In genomic region chr13:37801101-37802075, GRCm38 (mm10) we compare ENCODE assay signal across 11 mouse cellular contexts. TPM values are rescaled to one million over a fixed set of nuclear protein-coding genes. Genes with fewer than 3 reads are reported as not detected.
DNase-seq lines count a peak whose midpoint lies in the region; ATAC-seq and TF ChIP-seq lines count a peak whose summit lies in the region.
"Had no signal": no experiment of that assay in that cellular context is flagged by ENCODE, and none has a peak within 500 bp of the region (broad histone marks: within the 10 kb centered on the region; RNA-seq: fewer than 3 reads in every experiment).

No protein-coding gene starts in this region.

- 0 out of 2 replicates have a peak overlapping the region, but pooled peaks have one; percentile 31 for H3K9ac ChIP-seq in liver, embryonic 15.5 days
- H3K9ac ChIP-seq in forebrain, postnatal 0 days, result no peak overlapping the region
- H3K9ac ChIP-seq: embryonic facial prominence, embryonic 15.5 days; hindbrain, embryonic 14.5 days had no signal

- H3K4me2 ChIP-seq in liver, embryonic 15.5 days, result peak overlapping the region; percentile 60
- H3K4me2 ChIP-seq in forebrain, postnatal 0 days (ENCODE audit: low read depth), result no peak overlapping the region
- H3K4me2 ChIP-seq: embryonic facial prominence, embryonic 15.5 days; hindbrain, embryonic 14.5 days had no signal

- peak overlapping the region; percentile 31 for H3K4me3 ChIP-seq in liver, embryonic 15.5 days (replicated peaks)
- no peak overlapping the region for H3K4me3 ChIP-seq in forebrain, postnatal 0 days (ENCODE audit: low read depth, low read length)
- H3K4me3 ChIP-seq: embryonic facial prominence, embryonic 15.5 days; gastrocnemius, adult 2 months had no signal

- H3K27ac ChIP-seq in liver, embryonic 15.5 days (replicated peaks), result no peak overlapping the region
- no peak overlapping the region for H3K27ac ChIP-seq in forebrain, postnatal 0 days (ENCODE audit: low read depth, low read length)
- H3K27ac ChIP-seq: embryonic facial prominence, embryonic 15.5 days; gastrocnemius, adult 2 months; hindbrain, embryonic 14.5 days had no signal

- ATAC-seq in liver, embryonic 15.5 days (ENCODE audit: insufficient read depth), result no peak; the same call in 1 of the 2 replicates
- ATAC-seq in forebrain, postnatal 0 days, result no peak

- no peaks in the 10 kb centered on the region for H3K27me3 ChIP-seq in liver, embryonic 15.5 days
- H3K27me3 ChIP-seq in splenic B cell, adult 2 months (ENCODE audit: control insufficient read depth, insufficient read depth, low read length, poor library complexity, severe bottlenecking), result no peaks in the 10 kb centered on the region
- no peaks in the 10 kb centered on the region for H3K27me3 ChIP-seq in forebrain, postnatal 0 days (ENCODE audit: insufficient read depth, low read length)
- H3K27me3 ChIP-seq: embryonic facial prominence, embryonic 15.5 days had no signal

- H3K9me3 ChIP-seq in liver, embryonic 15.5 days (replicated peaks), result no peaks in the 10 kb centered on the region
- H3K9me3 ChIP-seq in forebrain, postnatal 0 days (ENCODE audit: low read length), result no peaks in the 10 kb centered on the region
- H3K9me3 ChIP-seq: embryonic facial prominence, embryonic 15.5 days had no signal

- no peak for TF ChIP-seq CTCF in forebrain, postnatal 0 days (IDR thresholded peaks at IDR 0.05; ENCODE audit: low read depth)

- peak; percentile 19 for DNase-seq in adrenal gland, postnatal 14 days
- DNase-seq in adrenal gland, adult 18-20 months (ENCODE audit: low spot score in 2 of 2), result no peak
- DNase-seq in Muller cell, postnatal 12 days (ENCODE audit: inconsistent ontology term), result peak; percentile 21
- peak; percentile 64 for DNase-seq in splenic B cell, adult 2 months (ENCODE audit: low read depth, low spot score)
- DNase-seq in left cerebral cortex, adult 9 months (ENCODE audit: low spot score in 2 of 2), result no peak
- no peak for DNase-seq in forebrain, postnatal 0 days
- no peak for DNase-seq in embryo, embryonic 10.5 days (ENCODE audit: low spot score)
- DNase-seq: gastrocnemius, adult 2 months had no signal

- H3K36me3 ChIP-seq in liver, embryonic 15.5 days (replicated peaks), result no peaks in the 10 kb centered on the region
- H3K36me3 ChIP-seq in splenic B cell, adult 2 months (ENCODE audit: control insufficient read depth, insufficient read depth, low read length, poor library complexity, severe bottlenecking), result no peaks in the 10 kb centered on the region
- no peaks in the 10 kb centered on the region for H3K36me3 ChIP-seq in forebrain, postnatal 0 days (ENCODE audit: insufficient read depth)
- H3K36me3 ChIP-seq: embryonic facial prominence, embryonic 15.5 days had no signal

- H3K4me1 ChIP-seq in liver, embryonic 15.5 days (replicated peaks), result peaks cover 41% of the 10 kb centered on the region
- no peaks in the 10 kb centered on the region for H3K4me1 ChIP-seq in forebrain, postnatal 0 days (ENCODE audit: insufficient read depth)
- H3K4me1 ChIP-seq: embryonic facial prominence, embryonic 15.5 days had no signal

- 19% methylated on average over 11 of the region's 11 CpGs for WGBS in liver, embryonic 15.5 days (ENCODE audit: insufficient replicate concordance)
- 60% methylated on average over 11 of the region's 11 CpGs for WGBS in forebrain, postnatal 0 days

RNA-seq across cellular contexts. Expression of gene Rreb1, which starts 23.2 kb away (rescaled TPM):
- total RNA-seq in adrenal gland, postnatal 14 days (2021), result 61.9 and 67.6 TPM in 2 replicates
- total RNA-seq in adrenal gland, adult 18-20 months (2021), result 10 to 100 TPM; 41.1 to 48.4 TPM
- polyA plus RNA-seq in liver, embryonic 15.5 days (2015; fragmentation: Nextera tagmentation; extraction: Ambion mirVana), result 5.0 and 5.4 TPM in 2 replicates
- 4.9 and 11.6 TPM in 2 replicates for total RNA-seq in forebrain, postnatal 0 days (2014; rRNA removed)
- polyA plus RNA-seq in forebrain, postnatal 0 days (2015; fragmentation: Nextera tagmentation; extraction: Ambion mirVana), result 1.0 and 1.6 TPM in 2 replicates

Comparison
In these comparisons a context has a peak if more than half of its experiments do, and no peak if none do; other contexts are left out.
1. DNase-seq: peak in adrenal gland, postnatal 14 days (single experiment), Muller cell, postnatal 12 days (single experiment) and splenic B cell, adult 2 months (single experiment); none in adrenal gland, adult 18-20 months (0 of 2), left cerebral cortex, adult 9 months (0 of 2), forebrain, postnatal 0 days (single experiment) and embryo, embryonic 10.5 days (single experiment).